Mouse (Mus musculus): ENCODE data around the gene Atxn2l. TPM values are rescaled to one million over a fixed set of nuclear protein-coding genes. Genes with fewer than 3 reads are reported as not detected.

Atxn2l gene
- polyA plus RNA-seq, 1 experiment from 2014 or later: 81.0 TPM

Other genes with a start within 250 kb of the Atxn2l start
- gene Sbk1, start 230.8 kb downstream of the Atxn2l start, polyA plus RNA-seq (2016; fragmentation: Nextera tagmentation; extraction: Ambion mirVana): 322 and 342 TPM in 2 replicates
- gene Lat, start 133.9 kb downstream of the Atxn2l start, polyA plus RNA-seq (2016; fragmentation: Nextera tagmentation; extraction: Ambion mirVana): 1.2 and 1.7 TPM in 2 replicates
- gene Spns1, start 126.0 kb downstream of the Atxn2l start, polyA plus RNA-seq (2016; fragmentation: Nextera tagmentation; extraction: Ambion mirVana): 70.2 and 72.6 TPM in 2 replicates
- 3.2 and 4.2 TPM in 2 replicates for gene Nfatc2ip, start 106.7 kb downstream of the Atxn2l start, polyA plus RNA-seq (2016; fragmentation: Nextera tagmentation; extraction: Ambion mirVana)
- gene Cd19, start 88.5 kb downstream of the Atxn2l start, polyA plus RNA-seq (2016; fragmentation: Nextera tagmentation; extraction: Ambion mirVana): not detected in 2 replicates
- 26.8 TPM in 2 replicates for gene Rabep2, start 74.7 kb downstream of the Atxn2l start, polyA plus RNA-seq (2016; fragmentation: Nextera tagmentation; extraction: Ambion mirVana)
- gene Atp2a1, start 40.3 kb downstream of the Atxn2l start, polyA plus RNA-seq (2016; fragmentation: Nextera tagmentation; extraction: Ambion mirVana): 10.2 and 16.5 TPM in 2 replicates
- 60.5 and 62.9 TPM in 2 replicates for gene Sh2b1, start 28.0 kb downstream of the Atxn2l start, polyA plus RNA-seq (2016; fragmentation: Nextera tagmentation; extraction: Ambion mirVana)
- gene Tufm, start 16.1 kb downstream of the Atxn2l start, polyA plus RNA-seq (2016; fragmentation: Nextera tagmentation; extraction: Ambion mirVana): 121 and 136 TPM in 2 replicates
- 207 and 208 TPM in 2 replicates for gene Eif3c, start 63.0 kb upstream of the Atxn2l start, polyA plus RNA-seq (2016; fragmentation: Nextera tagmentation; extraction: Ambion mirVana)
- 0.27 and 0.40 TPM in 2 replicates for gene Apobr, start 81.5 kb upstream of the Atxn2l start, polyA plus RNA-seq (2016; fragmentation: Nextera tagmentation; extraction: Ambion mirVana)
- 26.1 and 28.2 TPM in 2 replicates for gene Cln3, start 82.4 kb upstream of the Atxn2l start, polyA plus RNA-seq (2016; fragmentation: Nextera tagmentation; extraction: Ambion mirVana)
- gene Il27, start 91.5 kb upstream of the Atxn2l start, polyA plus RNA-seq (2016; fragmentation: Nextera tagmentation; extraction: Ambion mirVana): not detected in 2 replicates
- gene Nupr1, start 127.4 kb upstream of the Atxn2l start, polyA plus RNA-seq (2016; fragmentation: Nextera tagmentation; extraction: Ambion mirVana): 2.9 and 4.5 TPM in 2 replicates
- gene Sgf29, start 145.9 kb upstream of the Atxn2l start, polyA plus RNA-seq (2016; fragmentation: Nextera tagmentation; extraction: Ambion mirVana): 40.0 and 53.2 TPM in 2 replicates
- 0.54 and 0.79 TPM in 2 replicates for gene Sult1a1, start 173.0 kb upstream of the Atxn2l start, polyA plus RNA-seq (2016; fragmentation: Nextera tagmentation; extraction: Ambion mirVana)
- 160 and 164 TPM in 2 replicates for gene Bola2, start 192.0 kb upstream of the Atxn2l start, polyA plus RNA-seq (2016; fragmentation: Nextera tagmentation; extraction: Ambion mirVana)
- 17.9 and 19.0 TPM in 2 replicates for gene Slx1b, start 192.3 kb upstream of the Atxn2l start, polyA plus RNA-seq (2016; fragmentation: Nextera tagmentation; extraction: Ambion mirVana)
- 70.5 and 71.5 TPM in 2 replicates for gene Coro1a, start 204.3 kb upstream of the Atxn2l start, polyA plus RNA-seq (2016; fragmentation: Nextera tagmentation; extraction: Ambion mirVana)

All from neural tube, embryonic 12.5 days (tissue).